Mouse (Mus musculus) testis, adult 2 months (tissue): ENCODE data around the gene Me1.
A peak's percentile ranks its signal among the peaks of the same experiment; 100 is the strongest.

Experiments
- CTCF ChIP-seq: fragments of 200-500 bp; IDR thresholded peaks from 2 replicates; pipeline ENCODE4 v1.5.1; 2012; ENCODE audit warnings: low read depth, mild to moderate bottlenecking, inconsistent platforms, low read length, moderate library complexity; ENCODE audit not compliant: control insufficient read depth, insufficient read depth, insufficient replicate concordance
- POLR2A ChIP-seq: fragments of 200-500 bp; IDR thresholded peaks from 2 replicates; pipeline ENCODE4 v1.6.1; 2012; ENCODE audit warnings: low read depth, mild to moderate bottlenecking, inconsistent platforms, low read length, moderate library complexity; ENCODE audit not compliant: control insufficient read depth

GRCm38 (mm10) chr9:86573616-86574303, 122.0 kb downstream of the Me1 start:
- no peak for TF ChIP-seq POLR2A
- 0 out of 2 replicates have a peak, but pooled peaks have one; percentile 5 for TF ChIP-seq CTCF
